Mouse (Mus musculus) heart, adult 2 months (tissue): ENCODE results near the gene Gm4869.

Source experiments
- EP300 ChIP-seq: fragments of 200-500 bp; IDR thresholded peaks from 2 replicates; pipeline ENCODE4 v1.6.1; 2011; ENCODE audit warnings: low read depth, low read length, control low read depth; ENCODE audit not compliant: insufficient read depth
- POLR2A ChIP-seq: fragments of 200-500 bp; IDR thresholded peaks from 2 replicates; pipeline ENCODE4 v1.6.1; 2011; ENCODE audit warnings: mild to moderate bottlenecking, low read depth, low read length, control low read depth; ENCODE audit not compliant: insufficient read depth

DNA sequence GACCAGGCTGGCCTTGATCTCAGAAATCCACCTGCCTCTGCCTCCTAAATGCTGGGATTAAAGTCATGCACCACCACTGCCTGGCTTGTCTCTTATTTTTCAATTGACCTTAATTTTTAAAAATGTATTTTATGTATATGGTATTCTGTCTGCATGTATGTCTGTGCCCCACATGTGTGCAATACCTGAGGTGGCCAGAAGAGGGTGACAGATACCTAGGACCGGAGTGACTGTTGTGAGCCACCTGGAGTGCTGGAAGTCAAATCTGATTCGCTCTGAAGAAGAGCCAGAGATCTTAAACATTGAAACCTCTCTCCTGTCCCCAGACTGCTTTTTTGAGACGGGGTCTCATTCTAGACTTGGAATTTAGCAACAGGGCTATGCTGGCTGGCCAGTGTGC, 26.9 kb downstream of the Gm4869 start:
- no peak for TF ChIP-seq EP300
- no peak for TF ChIP-seq POLR2A
